Mouse (Mus musculus) heart, adult 2 months (tissue): ENCODE results near the gene Adat3. TPM values are rescaled to one million over a fixed set of nuclear protein-coding genes. Genes with fewer than 3 reads are reported as not detected.

Experiments used
- DNase-seq, 2 experiments: peaks; one replicate each; pipeline ENCODE4 v3.0.0; 2021
- H3K27ac ChIP-seq: fragments of 200-600 bp; 2 replicates; pipeline ENCODE4 v1.8.1; 2022
- H3K27me3 ChIP-seq: fragments of 200-500 bp; 2 replicates; pipeline ENCODE4 v1.6.1; 2012; ENCODE audit warnings: mild to moderate bottlenecking, low read length, inconsistent platforms, mixed read lengths; ENCODE audit not compliant: control insufficient read depth, insufficient read depth
- H3K36me3 ChIP-seq: fragments of 200-500 bp; 2 replicates; pipeline ENCODE4 v1.6.1; 2012; ENCODE audit warnings: low read length, inconsistent platforms; ENCODE audit not compliant: control insufficient read depth, insufficient read depth
- H3K4me1 ChIP-seq: fragments of 200-500 bp; 2 replicates; pipeline ENCODE4 v1.6.1; 2011; ENCODE audit warnings: low read length; ENCODE audit not compliant: control insufficient read depth, insufficient read depth
- H3K4me3 ChIP-seq: fragments of 200-600 bp; 2 replicates; pipeline ENCODE4 v1.8.1; 2022
- H3K79me2 ChIP-seq: fragments of 200-500 bp; replicated peaks from 2 replicates; pipeline ENCODE4 v1.6.1; 2012; ENCODE audit warnings: mild to moderate bottlenecking, inconsistent platforms, low read length, moderate library complexity, mixed read lengths; ENCODE audit not compliant: control insufficient read depth, insufficient read depth
- H3K9ac ChIP-seq: fragments of 200-500 bp; 2 replicates; pipeline ENCODE4 v1.6.1; 2012; ENCODE audit warnings: low read depth, mild to moderate bottlenecking, control low read depth, inconsistent platforms, low read length, mixed read lengths
- CTCF ChIP-seq: fragments of 200-600 bp; IDR thresholded peaks from 2 replicates; pipeline ENCODE4 v1.8.1; 2022; ENCODE audit warnings: antibody characterized with exemption, mild to moderate bottlenecking, moderate library complexity
- EP300 ChIP-seq: fragments of 200-500 bp; IDR thresholded peaks from 2 replicates; pipeline ENCODE4 v1.6.1; 2011; ENCODE audit warnings: low read depth, low read length, control low read depth; ENCODE audit not compliant: insufficient read depth
- POLR2A ChIP-seq: fragments of 200-500 bp; IDR thresholded peaks from 2 replicates; pipeline ENCODE4 v1.6.1; 2011; ENCODE audit warnings: mild to moderate bottlenecking, low read depth, low read length, control low read depth; ENCODE audit not compliant: insufficient read depth
- WGBS: fragments of 180-500 bp; shearing (Covaris S2); methylation state at CpG from one replicate; pipeline ENCODE4 v1.1.7; 2018; 5-methylcytosine and 5-hydroxymethylcytosine counted together
- intact Hi-C: fragments of 180-260 bp; cut with DNase I; formaldehyde crosslinking; loops from one replicate; pipeline ENCODE4 v1.15.1; 2025
- polyA plus RNA-seq: library from polyadenylated mRNA; depleted of rRNA; stranded (reverse); fragments of >200 nt; gene quantifications from 2 replicates; pipeline ENCODE4 v1.2.3, GENCODE M21; 2012
- total RNA-seq, 2 experiments: library from RNA; stranded (reverse); gene quantifications; 2 replicates each; pipeline ENCODE4 v1.2.3; 2021

Adat3 gene
- total and polyA plus RNA-seq, 3 experiments = 0.60 to 2.5 (median 1.1) TPM

DNA sequence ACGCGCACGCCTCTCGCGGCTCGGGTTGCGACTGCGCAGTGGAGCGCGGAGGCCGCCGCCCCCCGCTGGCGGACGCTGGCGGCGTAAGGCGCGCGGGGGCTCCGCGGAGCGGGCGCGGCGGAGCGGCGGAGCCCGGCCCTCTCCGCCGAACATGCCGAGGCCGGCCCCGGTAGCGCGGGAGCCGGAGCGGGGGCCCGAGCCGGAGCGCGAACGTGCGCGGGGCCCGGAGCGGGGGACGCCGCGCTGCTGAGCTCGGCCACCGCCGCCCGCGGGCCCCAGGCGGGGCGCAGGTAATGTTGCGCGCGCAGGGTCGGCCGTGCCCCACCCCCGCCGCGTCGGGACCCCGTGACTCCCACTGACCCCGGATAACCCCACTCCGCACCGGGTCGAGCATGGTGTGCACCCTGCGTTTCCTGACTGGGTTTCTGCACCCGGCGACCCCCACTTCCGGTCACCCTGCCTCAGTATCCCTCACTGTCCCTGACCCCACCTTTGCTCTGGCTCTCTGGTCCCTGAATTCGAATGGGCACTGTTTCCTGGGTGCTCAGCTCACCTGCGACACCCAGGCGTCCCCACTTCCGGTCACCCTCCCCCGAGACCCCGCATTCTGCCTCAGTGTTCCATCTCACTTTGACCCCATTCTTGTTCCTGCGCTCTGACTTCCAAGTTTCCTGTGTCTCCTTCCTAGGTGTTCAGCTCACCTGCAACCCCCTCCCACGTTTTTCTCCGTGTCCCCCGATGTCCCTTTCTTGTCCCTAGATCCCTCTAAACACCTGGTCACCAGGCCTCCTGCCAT, 20.2 kb downstream of the Adat3 start, which contains the start of gene Csnk1g2:
Gene Csnk1g2, plus strand, starts transcription at position 178 of the 796 bp plus-strand sequence.
- Histone ChIP-seq H3K79me2 (0 out of 2 replicates have a peak, but pooled peaks cover 1% of the 10 kb centered on the region), H3K4me1 (peaks cover 12% of the 10 kb centered on the region), H3K36me3 (no peaks in the 10 kb centered on the region), H3K4me3 (peak within 1 kb of the TSS; percentile 95), H3K27me3 (no peaks in the 10 kb centered on the region), H3K27ac (peak within 1 kb of the TSS; percentile 92), H3K9ac (peak within 1 kb of the TSS; percentile 76)
- WGBS = under 1% methylated on average over 85 of the region's 85 CpGs
- TF ChIP-seq CTCF (peak; percentile 12; the same call in 1 of the 2 replicates), POLR2A (no peak; the same call in 1 of the 2 replicates), EP300 (no peak)
- DNase-seq = no peak
- intact Hi-C loops = loop anchor here (2.0 kb wide), 1 partner anchor 46 kb away; the partner anchor contains the start of gene Klf16

DNA sequence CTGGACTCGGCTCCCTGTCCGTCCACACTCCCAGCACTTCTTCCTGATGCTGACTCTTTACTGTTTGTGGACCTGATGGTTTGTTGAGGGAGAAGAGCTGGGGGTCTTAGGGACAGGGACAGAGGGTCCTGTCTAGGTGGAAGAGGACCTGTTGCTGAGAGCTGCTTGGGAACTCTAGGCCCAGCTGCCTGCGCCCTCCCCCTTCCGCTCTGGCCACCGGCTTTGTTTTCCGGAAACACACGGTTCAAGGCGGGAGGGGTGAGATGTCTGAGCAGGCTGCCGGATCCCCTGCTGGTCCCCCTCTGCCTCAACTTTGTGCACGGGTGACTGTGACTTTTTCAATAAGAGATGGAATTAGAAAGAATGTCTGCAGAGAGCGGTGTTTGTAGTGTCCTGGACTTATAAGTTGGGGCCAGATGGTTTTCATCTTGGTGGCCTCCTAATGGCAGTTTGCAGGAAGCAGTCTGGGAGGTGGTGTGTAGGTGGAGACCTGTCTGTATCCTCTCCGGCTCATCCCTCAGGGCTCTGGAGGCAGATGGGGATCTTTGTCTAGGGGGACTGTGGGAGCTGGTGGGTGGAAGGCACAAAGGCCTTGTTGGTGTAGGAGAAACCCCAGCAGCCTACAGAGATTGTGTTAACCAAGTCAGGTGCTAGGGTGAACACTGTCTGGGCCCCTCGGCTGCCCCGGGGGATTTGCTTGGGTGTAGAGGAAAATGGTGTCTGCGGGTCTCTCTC, 20.9 kb downstream of the Adat3 start:
- TF ChIP-seq CTCF = peak; percentile 35
- peak; percentile 60 for TF ChIP-seq POLR2A
- no peak for TF ChIP-seq EP300
- no peaks in the 10 kb centered on the region for H3K27me3 ChIP-seq
- no peaks in the 10 kb centered on the region for H3K36me3 ChIP-seq
- intact Hi-C loops = loop anchor here (2.0 kb wide), 2 partner anchors 31 to 47 kb away; partner anchors contain the start of gene Klf16
- peaks cover 1% of the 10 kb centered on the region; the same call in 1 of the 2 replicates for H3K79me2 ChIP-seq
- peak overlapping the region; percentile 95 for H3K4me3 ChIP-seq
- H3K4me1 ChIP-seq = peaks cover 12% of the 10 kb centered on the region
- peak overlapping the region; percentile 76 for H3K9ac ChIP-seq
- DNase-seq = peak; percentile 77 to 84
- WGBS = 6% methylated on average over 15 of the region's 15 CpGs
- peak overlapping the region; percentile 92 for H3K27ac ChIP-seq

DNA sequence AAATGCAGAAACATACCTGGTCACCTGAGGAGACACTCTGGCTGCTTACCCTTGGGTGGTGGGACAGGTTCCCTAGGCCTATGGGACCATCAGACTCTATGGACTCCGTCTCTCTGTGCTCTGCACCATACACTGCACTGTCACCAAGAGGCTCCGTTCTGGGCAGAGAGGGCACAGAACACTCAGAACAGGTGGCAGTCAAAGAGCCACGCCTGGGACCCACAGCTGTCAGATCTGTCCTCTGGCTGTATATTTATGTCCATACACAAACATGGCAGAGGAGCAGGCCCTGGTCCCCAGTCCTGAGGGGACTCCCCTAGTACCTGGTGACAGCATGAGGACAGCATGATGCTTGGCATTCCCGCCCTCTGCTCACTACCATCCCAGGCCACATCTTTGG, 23.1 kb downstream of the Adat3 start:
- TF ChIP-seq CTCF = no peak
- TF ChIP-seq EP300 = no peak
- TF ChIP-seq POLR2A = no peak
- DNase-seq = no peak
- Histone ChIP-seq H3K27ac (no peak overlapping the region), H3K79me2 (peaks cover 8% of the 10 kb centered on the region), H3K4me3 (no peak overlapping the region), H3K4me1 (peaks cover 25% of the 10 kb centered on the region), H3K27me3 (no peaks in the 10 kb centered on the region), H3K9ac (no peak overlapping the region), H3K36me3 (no peaks in the 10 kb centered on the region)
- 83% methylated on average over 4 of the region's 4 CpGs for WGBS
- intact Hi-C loops = loop anchor here (2.0 kb wide), 1 partner anchor 29 kb away; no protein-coding TSS in a partner anchor

DNA sequence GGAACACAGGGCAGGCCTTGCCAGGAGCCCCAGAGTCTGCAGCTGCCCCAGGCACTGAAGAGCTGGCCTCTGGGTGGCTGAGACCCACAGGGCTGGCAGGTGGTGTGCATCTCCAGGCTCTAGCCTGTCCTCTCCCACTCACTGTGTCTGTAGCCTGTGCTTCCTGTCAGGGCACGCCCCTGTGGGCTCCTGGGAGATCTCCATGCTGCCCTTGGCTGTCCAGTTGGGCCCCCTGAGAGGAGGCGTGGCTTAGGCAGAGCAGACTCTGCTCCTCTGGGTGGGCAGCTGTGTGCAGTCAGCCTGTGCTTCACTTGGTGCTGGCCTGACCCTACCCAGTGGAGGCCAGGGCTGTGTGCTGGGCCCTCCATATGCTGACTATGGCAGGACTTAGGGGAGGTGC, 25.0 kb downstream of the Adat3 start:
- Histone ChIP-seq H3K9ac (0 out of 2 replicates have a peak overlapping the region, but pooled peaks have one; percentile 3), H3K27me3 (no peaks in the 10 kb centered on the region), H3K4me3 (no peak overlapping the region), H3K36me3 (no peaks in the 10 kb centered on the region), H3K27ac (no peak overlapping the region), H3K4me1 (peaks cover 25% of the 10 kb centered on the region), H3K79me2 (peaks cover 18% of the 10 kb centered on the region)
- peak; percentile 62 to 71 for DNase-seq
- WGBS = 28% methylated on average over 2 of the region's 2 CpGs
- intact Hi-C loops = no loop called here
- TF ChIP-seq CTCF (no peak), EP300 (no peak), POLR2A (no peak)

DNA sequence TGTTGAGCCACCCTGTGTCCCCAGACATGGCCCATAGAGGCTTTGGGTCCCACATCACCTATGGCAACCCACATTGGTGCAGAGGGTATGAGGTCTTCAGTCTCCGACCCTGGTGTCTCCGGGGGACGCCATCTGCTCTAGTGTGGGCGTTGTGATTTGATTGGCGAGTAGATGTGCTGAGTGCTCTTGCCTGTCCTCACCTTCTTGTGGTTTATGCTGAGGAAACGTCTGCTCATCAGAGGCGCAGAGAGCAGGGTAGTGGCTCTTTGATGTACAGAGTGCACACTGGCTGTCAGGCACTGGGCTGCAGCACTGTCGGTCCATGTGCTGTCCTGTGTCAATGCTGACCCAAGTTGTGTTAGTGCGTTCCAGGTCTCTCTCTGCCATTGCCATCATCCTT, 26.2 kb downstream of the Adat3 start:
- Histone ChIP-seq H3K27ac (no peak overlapping the region), H3K9ac (no peak overlapping the region), H3K27me3 (no peaks in the 10 kb centered on the region), H3K4me1 (peaks cover 25% of the 10 kb centered on the region), H3K4me3 (no peak overlapping the region), H3K79me2 (peaks cover 18% of the 10 kb centered on the region), H3K36me3 (no peaks in the 10 kb centered on the region)
- intact Hi-C loops = no loop called here
- 68% methylated on average over 9 of the region's 9 CpGs for WGBS
- TF ChIP-seq EP300 (no peak), POLR2A (no peak), CTCF (no peak)
- DNase-seq = no peak
